Mouse (Mus musculus) yolk sac, embryonic 10.5 days (tissue): Measurements from ENCODE around the gene a.
A peak's percentile ranks its signal among the peaks of the same experiment; 100 is the strongest.

Source experiments
- DNase-seq: peaks from one replicate; pipeline ENCODE4 v3.0.0-alpha.2; 2017; ENCODE audit warnings: low spot score

The a gene

GRCm38 (mm10) chr2:154782856-154783650 lies 8.1 kb upstream of the a start:
- DNase-seq: no peak

- DNase-seq: no peak
Observed at GRCm38 (mm10) chr2:154785284-154785683, 5.9 kb upstream of the a start.

- DNase-seq: peak; percentile 61
Observed at GRCm38 (mm10) chr2:154786187-154786586, 5.0 kb upstream of the a start.

- DNase-seq: no peak
Observed at GRCm38 (mm10) chr2:154786776-154787175, 4.4 kb upstream of the a start.

- DNase-seq: peak; percentile 14
Observed at GRCm38 (mm10) chr2:154789381-154789780, 1.8 kb upstream of the a start.

- DNase-seq: no peak
Observed at GRCm38 (mm10) chr2:154789977-154790655, 1.1 kb upstream of the a start.

- peak; percentile 78 for DNase-seq
Observed at GRCm38 (mm10) chr2:154791661-154792642, 750 bp downstream of the a start.

- no peak for DNase-seq
Observed at GRCm38 (mm10) chr2:154803372-154803771, 12.2 kb downstream of the a start.

GRCm38 (mm10) chr2:154803845-154804244 lies 12.6 kb downstream of the a start:
- DNase-seq: no peak

- DNase-seq: no peak
Observed at GRCm38 (mm10) chr2:154807689-154808088, 16.5 kb downstream of the a start.

GRCm38 (mm10) chr2:154809107-154809762 lies 18.0 kb downstream of the a start:
- DNase-seq: no peak

- no peak for DNase-seq
Observed at GRCm38 (mm10) chr2:154810821-154811220, 19.6 kb downstream of the a start.

- no peak for DNase-seq
Observed at GRCm38 (mm10) chr2:154813426-154813825, 22.2 kb downstream of the a start.

GRCm38 (mm10) chr2:154817089-154817488 lies 25.9 kb downstream of the a start:
- no peak for DNase-seq

GRCm38 (mm10) chr2:154817788-154818187 lies 26.6 kb downstream of the a start:
- DNase-seq: no peak

- DNase-seq: no peak
Observed at GRCm38 (mm10) chr2:154818599-154818998, 27.4 kb downstream of the a start.

GRCm38 (mm10) chr2:154820346-154820745 lies 29.1 kb downstream of the a start:
- no peak for DNase-seq

- no peak for DNase-seq
Observed at GRCm38 (mm10) chr2:154826054-154826538, 34.9 kb downstream of the a start.

- DNase-seq: no peak
Observed at GRCm38 (mm10) chr2:154827521-154827920, 36.3 kb downstream of the a start.

- DNase-seq: no peak
Observed at GRCm38 (mm10) chr2:154832471-154832870, 41.3 kb downstream of the a start.

- DNase-seq: no peak
Observed at GRCm38 (mm10) chr2:154834149-154834865, 43.1 kb downstream of the a start.
